Mouse (Mus musculus): Measurements from ENCODE around the gene Ttll6.

- no peak for TF ChIP-seq ZNF384 (IDR thresholded peaks at IDR 0.05; ENCODE audit: low read depth, low read length)
- TF ChIP-seq CHD2 (IDR thresholded peaks at IDR 0.05; ENCODE audit: low read depth, low read length), result no peak
- TF ChIP-seq HCFC1 (IDR thresholded peaks at IDR 0.05; ENCODE audit: borderline replicate concordance, insufficient read depth, low read length), result no peak
- TF ChIP-seq ZC3H11A (IDR thresholded peaks at IDR 0.05; ENCODE audit: borderline replicate concordance, low read depth, low read length), result no peak
These were observed 60.8 kb downstream of the Ttll6 start for GRCm38 (mm10) chr11:96194401-96194710.

Measured in ES-E14 (cell line).